Mouse (Mus musculus) lung, embryonic 15.5 days (tissue): ENCODE measurements at regions not wholly inside any gene's neighbourhood (a gene's known extent, or its start where the extent isn't known, plus 50 kb on each side); places are given as distances from the start of the nearest gene placed in this dataset.

Source experiments
- ATAC-seq: fragments of 200-750 bp; cut with Nextera tagmentation; 2 replicates; pipeline ENCODE4 v1.8.0; 2017; ENCODE audit warnings: moderate number of reproducible peaks, borderline replicate concordance; ENCODE audit not compliant: low FRiP score, low TSS enrichment; ENCODE audit errors: extremely low read depth
- H3K27ac ChIP-seq: fragments of 300-500 bp; sonication (generic); 2 replicates; pipeline ENCODE4 v1.5.1; 2015; ENCODE audit warnings: moderate library complexity, mild to moderate bottlenecking, inconsistent platforms
- H3K27me3 ChIP-seq: fragments of 300-500 bp; sonication (generic); 2 replicates; pipeline ENCODE4 v1.6.1; 2015; ENCODE audit warnings: inconsistent platforms
- H3K36me3 ChIP-seq: fragments of 300-500 bp; sonication (generic); 2 replicates; pipeline ENCODE4 v1.6.1; 2015; ENCODE audit warnings: inconsistent platforms
- H3K4me1 ChIP-seq: fragments of 300-500 bp; sonication (generic); 2 replicates; pipeline ENCODE4 v1.6.1; 2015; ENCODE audit warnings: inconsistent platforms
- H3K4me2 ChIP-seq: fragments of 300-500 bp; sonication (generic); 2 replicates; pipeline ENCODE4 v1.6.1; 2015; ENCODE audit warnings: inconsistent platforms, mild to moderate bottlenecking, moderate library complexity
- H3K4me3 ChIP-seq: fragments of 300-500 bp; sonication (generic); 2 replicates; pipeline ENCODE4 v1.5.1; 2015; ENCODE audit warnings: mild to moderate bottlenecking, inconsistent platforms
- H3K9ac ChIP-seq: fragments of 300-500 bp; sonication (generic); 2 replicates; pipeline ENCODE4 v1.6.1; 2015; ENCODE audit warnings: inconsistent platforms
- H3K9me3 ChIP-seq: fragments of 300-500 bp; sonication (generic); 2 replicates; pipeline ENCODE4 v1.6.1; 2016; ENCODE audit warnings: inconsistent platforms
- WGBS: fragments of 180-500 bp; shearing (Covaris S2); methylation state at CpG from one replicate; pipeline ENCODE4 v1.1.7; 2015; 5-methylcytosine and 5-hydroxymethylcytosine counted together

DNA sequence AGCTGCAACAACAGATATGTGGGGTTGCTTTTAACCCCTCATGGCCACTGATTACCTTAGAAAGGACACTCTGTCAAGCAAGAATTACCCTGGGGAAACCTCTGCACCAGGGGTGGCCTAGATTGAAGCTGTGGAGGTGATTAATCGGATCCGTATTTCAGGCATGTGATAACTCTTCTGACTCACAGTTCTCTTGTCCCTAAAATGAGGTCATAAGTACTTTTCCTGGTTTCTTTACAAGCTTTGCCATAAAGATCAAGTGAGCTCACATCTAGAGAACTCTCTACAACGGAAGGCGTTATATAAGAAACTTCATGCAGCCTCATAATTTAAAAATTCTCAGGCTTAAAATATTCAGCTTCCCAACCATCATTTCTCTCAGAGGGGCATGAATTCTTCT, 688.2 kb downstream of the Utrn start:
- H3K4me2 ChIP-seq = no peak overlapping the region
- H3K36me3 ChIP-seq = no peaks in the 10 kb centered on the region
- no peaks in the 10 kb centered on the region for H3K4me1 ChIP-seq
- H3K27me3 ChIP-seq = no peaks in the 10 kb centered on the region
- no peak overlapping the region for H3K27ac ChIP-seq
- 74% methylated on average over 4 of the region's 4 CpGs for WGBS
- no peak overlapping the region for H3K4me3 ChIP-seq
- ATAC-seq = no peak
- H3K9ac ChIP-seq = no peak overlapping the region
- no peaks in the 10 kb centered on the region for H3K9me3 ChIP-seq

- H3K36me3 ChIP-seq = no peaks in the 10 kb centered on the region
- WGBS = 75% methylated on average over 13 of the region's 13 CpGs
- H3K4me3 ChIP-seq = no peak overlapping the region
- H3K27ac ChIP-seq = no peak overlapping the region
- no peak overlapping the region for H3K9ac ChIP-seq
- H3K4me2 ChIP-seq = no peak overlapping the region
- no peaks in the 10 kb centered on the region for H3K27me3 ChIP-seq
- no peaks in the 10 kb centered on the region for H3K4me1 ChIP-seq
- no peaks in the 10 kb centered on the region for H3K9me3 ChIP-seq
- ATAC-seq = no peak
Observed at GRCm38 (mm10) chr10:12186918-12187639, 682.1 kb downstream of the Utrn start.

GRCm38 (mm10) chr10:12187669-12188342, 681.4 kb downstream of the Utrn start:
- H3K9me3 ChIP-seq = no peaks in the 10 kb centered on the region
- no peaks in the 10 kb centered on the region for H3K27me3 ChIP-seq
- no peak for ATAC-seq
- no peaks in the 10 kb centered on the region for H3K36me3 ChIP-seq
- WGBS = 74% methylated on average over 8 of the region's 8 CpGs
- H3K9ac ChIP-seq = no peak overlapping the region
- H3K4me3 ChIP-seq = no peak overlapping the region
- H3K27ac ChIP-seq = no peak overlapping the region
- H3K4me1 ChIP-seq = no peaks in the 10 kb centered on the region
- no peak overlapping the region for H3K4me2 ChIP-seq

DNA sequence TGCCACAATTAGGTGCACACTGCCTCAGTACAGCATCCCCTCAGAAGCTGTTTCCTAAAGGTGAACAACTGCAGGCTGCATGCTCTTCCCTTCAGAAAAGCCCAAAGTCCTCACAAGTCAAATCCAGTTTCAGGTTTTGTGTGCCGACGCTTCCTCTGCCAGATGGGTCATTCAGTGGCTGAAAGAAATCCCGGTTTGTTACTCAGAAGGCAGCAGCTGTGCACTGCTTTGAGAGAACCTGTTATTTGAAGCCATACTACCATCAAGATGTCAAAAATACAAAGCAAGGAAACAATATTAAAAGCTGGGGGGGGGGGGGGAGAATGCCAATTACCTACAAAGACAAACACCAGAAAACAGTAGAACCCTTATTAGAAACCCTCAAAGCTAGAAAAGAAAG, 678.7 kb downstream of the Utrn start:
- no peaks in the 10 kb centered on the region for H3K4me1 ChIP-seq
- WGBS = 75% methylated on average over 3 of the region's 3 CpGs
- H3K27ac ChIP-seq = no peak overlapping the region
- H3K4me3 ChIP-seq = no peak overlapping the region
- H3K9me3 ChIP-seq = no peaks in the 10 kb centered on the region
- no peaks in the 10 kb centered on the region for H3K27me3 ChIP-seq
- no peak for ATAC-seq
- no peaks in the 10 kb centered on the region for H3K36me3 ChIP-seq
- no peak overlapping the region for H3K4me2 ChIP-seq
- no peak overlapping the region for H3K9ac ChIP-seq

- Histone ChIP-seq H3K36me3 (no peaks in the 10 kb centered on the region), H3K27ac (no peak overlapping the region), H3K4me3 (no peak overlapping the region), H3K9me3 (no peaks in the 10 kb centered on the region), H3K4me2 (no peak overlapping the region), H3K27me3 (no peaks in the 10 kb centered on the region), H3K4me1 (no peaks in the 10 kb centered on the region), H3K9ac (no peak overlapping the region)
- no peak for ATAC-seq
- 74% methylated on average over 2 of the region's 2 CpGs for WGBS
Observed at GRCm38 (mm10) chr10:12207301-12207700, 661.9 kb downstream of the Utrn start.

GRCm38 (mm10) chr10:12210181-12210580, 659.0 kb downstream of the Utrn start:
- no peak for ATAC-seq
- no peaks in the 10 kb centered on the region for H3K4me1 ChIP-seq
- H3K9ac ChIP-seq = no peak overlapping the region
- no peak overlapping the region for H3K27ac ChIP-seq
- no peak overlapping the region for H3K4me3 ChIP-seq
- WGBS = 73% methylated on average over 2 of the region's 2 CpGs
- no peaks in the 10 kb centered on the region for H3K9me3 ChIP-seq
- H3K36me3 ChIP-seq = no peaks in the 10 kb centered on the region
- no peaks in the 10 kb centered on the region for H3K27me3 ChIP-seq
- no peak overlapping the region for H3K4me2 ChIP-seq

GRCm38 (mm10) chr10:12218879-12219278, 650.3 kb downstream of the Utrn start:
- H3K9ac ChIP-seq = no peak overlapping the region
- H3K27me3 ChIP-seq = no peaks in the 10 kb centered on the region
- no peaks in the 10 kb centered on the region for H3K9me3 ChIP-seq
- H3K4me2 ChIP-seq = no peak overlapping the region
- H3K4me3 ChIP-seq = no peak overlapping the region
- H3K36me3 ChIP-seq = no peaks in the 10 kb centered on the region
- H3K4me1 ChIP-seq = no peaks in the 10 kb centered on the region
- ATAC-seq = no peak
- no peak overlapping the region for H3K27ac ChIP-seq

- H3K27me3 ChIP-seq = no peaks in the 10 kb centered on the region
- ATAC-seq = no peak
- H3K36me3 ChIP-seq = no peaks in the 10 kb centered on the region
- H3K27ac ChIP-seq = no peak overlapping the region
- no peak overlapping the region for H3K4me2 ChIP-seq
- H3K4me1 ChIP-seq = no peaks in the 10 kb centered on the region
- no peaks in the 10 kb centered on the region for H3K9me3 ChIP-seq
- 58% methylated on average over 1 of the region's 1 CpGs for WGBS
- no peak overlapping the region for H3K9ac ChIP-seq
- H3K4me3 ChIP-seq = no peak overlapping the region
Observed at GRCm38 (mm10) chr10:12234141-12234540, 635.0 kb downstream of the Utrn start.

GRCm38 (mm10) chr10:12248853-12249252, 620.3 kb downstream of the Utrn start:
- Histone ChIP-seq H3K9ac (no peak overlapping the region), H3K9me3 (no peaks in the 10 kb centered on the region), H3K4me1 (no peaks in the 10 kb centered on the region), H3K27me3 (no peaks in the 10 kb centered on the region), H3K4me3 (no peak overlapping the region), H3K36me3 (no peaks in the 10 kb centered on the region), H3K4me2 (no peak overlapping the region), H3K27ac (no peak overlapping the region)
- no peak; the same call in 1 of the 2 replicates for ATAC-seq
- WGBS = 54% methylated on average over 3 of the region's 3 CpGs

DNA sequence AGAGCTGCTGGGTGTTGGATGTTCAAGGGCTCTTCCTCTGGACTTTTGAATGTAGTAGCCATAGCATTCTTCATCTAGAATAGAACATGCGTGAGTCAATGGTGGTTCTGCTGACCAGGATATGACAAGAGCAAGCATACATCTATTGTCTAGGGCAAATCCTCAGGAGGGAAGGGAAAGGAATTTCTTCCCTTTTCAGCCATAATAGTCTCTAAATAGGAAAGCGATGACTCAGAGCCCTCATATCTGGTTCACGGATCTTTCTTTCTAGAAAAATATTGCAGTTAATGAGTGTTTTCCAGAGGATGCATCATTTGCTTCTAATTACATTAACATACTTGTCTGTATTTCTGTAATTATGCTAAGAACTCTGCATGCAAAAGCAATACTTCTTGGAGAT, 615.9 kb downstream of the Utrn start:
- no peaks in the 10 kb centered on the region for H3K4me1 ChIP-seq
- H3K4me3 ChIP-seq = no peak overlapping the region
- H3K36me3 ChIP-seq = no peaks in the 10 kb centered on the region
- ATAC-seq = no peak
- H3K27ac ChIP-seq = no peak overlapping the region
- H3K27me3 ChIP-seq = no peaks in the 10 kb centered on the region
- WGBS = 84% methylated on average over 3 of the region's 3 CpGs
- no peaks in the 10 kb centered on the region for H3K9me3 ChIP-seq
- no peak overlapping the region for H3K9ac ChIP-seq
- H3K4me2 ChIP-seq = no peak overlapping the region

GRCm38 (mm10) chr10:12285679-12286078, 583.5 kb downstream of the Utrn start:
- no peak overlapping the region for H3K27ac ChIP-seq
- WGBS = 78% methylated on average over 3 of the region's 3 CpGs
- H3K36me3 ChIP-seq = no peaks in the 10 kb centered on the region
- no peaks in the 10 kb centered on the region for H3K4me1 ChIP-seq
- no peak for ATAC-seq
- H3K27me3 ChIP-seq = no peaks in the 10 kb centered on the region
- H3K4me3 ChIP-seq = no peak overlapping the region
- H3K9me3 ChIP-seq = no peaks in the 10 kb centered on the region
- no peak overlapping the region for H3K4me2 ChIP-seq
- no peak overlapping the region for H3K9ac ChIP-seq

DNA sequence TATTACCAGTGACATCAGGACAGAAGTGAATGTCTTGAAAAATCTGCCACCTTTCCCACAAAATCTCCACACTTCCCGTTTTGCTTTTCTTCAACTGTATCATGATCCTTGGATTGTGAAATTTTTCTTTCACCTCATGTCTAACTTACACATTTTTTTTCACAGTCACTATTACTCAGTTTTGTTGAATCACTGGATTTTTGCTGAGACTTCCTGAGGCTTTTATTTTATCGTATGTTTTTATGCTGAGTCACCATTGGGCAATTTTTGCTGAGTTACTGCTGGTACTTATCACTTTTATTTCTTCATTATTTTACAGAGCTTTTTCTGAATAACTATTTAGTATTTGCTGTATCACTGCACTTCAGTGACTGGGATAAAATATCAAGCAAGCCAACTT, 570.3 kb downstream of the Utrn start:
- WGBS = 48% methylated on average over 2 of the region's 2 CpGs

More for the DNA sequence above, 570.3 kb downstream of the Utrn start:
- H3K27me3 ChIP-seq = no peaks in the 10 kb centered on the region
- H3K27ac ChIP-seq = no peak overlapping the region
- H3K9me3 ChIP-seq = no peaks in the 10 kb centered on the region
- ATAC-seq = no peak
- H3K4me1 ChIP-seq = no peaks in the 10 kb centered on the region
- no peak overlapping the region for H3K4me2 ChIP-seq
- H3K36me3 ChIP-seq = no peaks in the 10 kb centered on the region
- no peak overlapping the region for H3K4me3 ChIP-seq
- H3K9ac ChIP-seq = no peak overlapping the region
